Mouse (Mus musculus): ENCODE data around the gene Zc2hc1b.

DNA sequence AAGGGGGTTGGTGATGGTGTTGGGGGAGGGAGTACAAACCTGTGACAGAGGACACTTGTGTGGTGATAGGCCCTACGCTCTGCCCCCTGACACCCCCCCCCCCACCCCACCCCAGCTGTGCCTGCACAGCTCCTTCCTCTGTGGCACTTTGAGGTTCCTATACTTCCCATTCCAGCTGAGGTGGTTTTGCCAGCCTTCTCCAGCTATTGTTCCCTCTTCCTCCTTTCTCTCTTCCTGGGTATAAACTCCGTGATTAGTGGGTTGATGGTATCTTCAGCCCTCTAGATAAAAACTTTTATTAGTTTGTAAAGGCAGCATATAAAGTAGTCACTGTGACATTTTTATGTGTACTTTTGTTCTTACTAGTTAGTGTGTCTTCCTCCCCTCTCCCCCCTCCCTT is 58.5 kb downstream of the Zc2hc1b start:
- TF ChIP-seq CTCF (IDR thresholded peaks at IDR 0.05; ENCODE audit: low read depth, low read length) (no peak), POLR2A (IDR thresholded peaks at IDR 0.05; ENCODE audit: extremely low read depth, insufficient read depth, low read length) (no peak)

Data from liver, adult 2 months (tissue).